Mouse (Mus musculus): Measurements from ENCODE around the gene H60b.
"Not testable (repeated sequence)": the region's sequence is repeated elsewhere in the genome, so short reads cannot be mapped to it uniquely, and the experiment has no call there.

Gene H60b

GRCm38 (mm10) chr10:22163705-22164583, 5.6 kb downstream of the H60b start:
- DNase-seq (ENCODE audit: low read depth in 1 of 2, low spot score in 2 of 2): peak in 1 of 2 experiments; percentile 61

DNA sequence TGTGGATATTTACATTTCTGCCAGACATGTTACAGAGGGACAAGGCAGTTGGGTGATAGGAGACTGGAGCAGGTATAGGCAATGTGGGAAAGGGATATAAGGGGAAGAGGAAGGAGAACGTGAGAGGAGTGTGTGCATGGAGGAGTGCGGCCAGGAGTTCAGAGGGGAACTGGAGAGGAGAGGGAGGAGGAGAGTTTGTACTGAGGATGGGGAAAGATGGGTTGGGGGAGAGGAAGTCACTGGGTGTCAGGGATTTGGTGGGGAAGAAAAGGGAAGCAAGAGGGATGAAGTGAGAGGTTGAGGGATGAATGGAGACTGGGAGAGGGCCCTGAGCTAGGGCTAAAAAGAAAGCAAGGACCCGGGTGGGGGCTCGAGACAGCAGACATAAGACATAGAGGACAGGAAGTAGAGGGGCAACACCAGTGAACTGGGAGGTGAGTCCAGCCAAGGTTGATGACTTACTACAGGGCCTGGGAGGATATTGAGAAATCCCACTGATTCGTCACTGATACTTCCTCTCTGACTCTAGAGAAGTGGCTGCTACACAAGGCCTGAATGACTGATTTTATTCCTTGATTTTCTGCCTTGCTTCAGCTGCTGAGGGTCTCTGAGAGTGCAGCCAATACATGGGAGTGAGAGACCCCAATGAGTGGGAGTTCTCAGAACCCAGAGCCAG, 7.1 kb downstream of the H60b start:
- DNase-seq (ENCODE audit: low read depth in 1 of 2, low spot score in 2 of 2): peak in 1 of 2 experiments; percentile 15

DNA sequence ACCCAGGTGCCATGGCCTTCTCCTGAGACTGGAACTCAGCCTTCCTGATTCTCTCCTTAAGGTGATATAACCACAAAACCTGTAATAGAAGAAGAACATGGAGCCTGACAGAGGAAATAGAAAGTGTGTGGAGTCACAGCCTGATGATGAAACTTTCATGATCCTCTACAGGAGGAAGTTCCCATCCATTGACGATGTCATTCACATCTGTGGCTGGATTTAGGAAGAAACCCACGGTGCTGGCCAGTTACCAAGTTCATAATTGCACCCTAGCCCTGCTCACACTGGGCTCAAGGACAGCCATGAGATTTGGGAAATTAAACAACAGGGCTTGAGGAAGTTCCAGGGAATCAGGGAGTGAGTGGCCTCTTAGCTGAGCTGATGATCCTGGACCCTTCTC, 7.6 kb downstream of the H60b start:
- DNase-seq (ENCODE audit: low read depth in 1 of 2, low spot score in 2 of 2): peak in 1 of 2 experiments; percentile 33

GRCm38 (mm10) chr10:22167061-22167460, 8.7 kb downstream of the H60b start:
- DNase-seq (ENCODE audit: low read depth in 1 of 2, low spot score in 2 of 2): not testable (repeated sequence)

- DNase-seq (ENCODE audit: low read depth in 1 of 2, low spot score in 2 of 2): not testable (repeated sequence)
Measured at GRCm38 (mm10) chr10:22169116-22169515, 10.7 kb downstream of the H60b start.

DNA sequence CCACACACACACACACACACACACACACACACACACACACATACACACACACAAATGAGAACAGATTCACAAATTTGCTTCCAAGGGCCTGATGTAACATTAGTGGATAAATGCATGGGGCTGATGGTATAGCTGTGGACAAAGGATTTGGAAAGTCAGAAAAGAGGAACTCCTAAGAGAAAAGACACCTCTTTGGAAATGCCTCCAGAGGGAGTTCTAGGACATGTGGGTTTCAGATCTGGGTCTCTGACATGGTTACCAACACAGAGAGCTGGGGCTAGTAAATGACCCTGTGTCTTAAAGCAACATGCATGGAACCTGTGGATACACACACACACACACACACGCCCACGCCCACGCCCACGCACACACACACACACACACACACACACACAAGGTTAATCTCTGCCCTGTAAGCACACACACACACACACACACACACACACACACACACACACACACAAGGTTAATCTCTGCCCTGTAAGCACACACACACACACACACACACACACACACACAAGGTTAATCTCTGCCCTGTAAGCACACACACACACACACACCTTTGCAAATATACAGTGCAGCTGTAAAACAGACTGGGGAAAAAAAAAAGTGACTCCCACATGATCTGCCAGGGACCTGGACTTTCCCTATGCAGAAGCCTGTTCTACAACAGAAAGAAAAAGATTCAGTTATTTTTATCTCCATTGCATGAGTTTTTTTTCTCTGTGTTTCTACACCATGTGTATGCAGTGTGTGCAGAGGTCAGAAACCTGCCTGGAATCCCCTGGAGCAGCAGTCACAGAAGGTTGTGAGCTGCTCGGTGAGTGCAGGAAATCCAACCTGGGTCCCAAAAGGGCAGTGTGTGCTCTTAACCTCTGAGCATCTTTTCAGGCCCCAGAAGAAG, 14.3 kb downstream of the H60b start:
- not testable (repeated sequence) for DNase-seq (ENCODE audit: low read depth in 1 of 2, low spot score in 2 of 2)

DNA sequence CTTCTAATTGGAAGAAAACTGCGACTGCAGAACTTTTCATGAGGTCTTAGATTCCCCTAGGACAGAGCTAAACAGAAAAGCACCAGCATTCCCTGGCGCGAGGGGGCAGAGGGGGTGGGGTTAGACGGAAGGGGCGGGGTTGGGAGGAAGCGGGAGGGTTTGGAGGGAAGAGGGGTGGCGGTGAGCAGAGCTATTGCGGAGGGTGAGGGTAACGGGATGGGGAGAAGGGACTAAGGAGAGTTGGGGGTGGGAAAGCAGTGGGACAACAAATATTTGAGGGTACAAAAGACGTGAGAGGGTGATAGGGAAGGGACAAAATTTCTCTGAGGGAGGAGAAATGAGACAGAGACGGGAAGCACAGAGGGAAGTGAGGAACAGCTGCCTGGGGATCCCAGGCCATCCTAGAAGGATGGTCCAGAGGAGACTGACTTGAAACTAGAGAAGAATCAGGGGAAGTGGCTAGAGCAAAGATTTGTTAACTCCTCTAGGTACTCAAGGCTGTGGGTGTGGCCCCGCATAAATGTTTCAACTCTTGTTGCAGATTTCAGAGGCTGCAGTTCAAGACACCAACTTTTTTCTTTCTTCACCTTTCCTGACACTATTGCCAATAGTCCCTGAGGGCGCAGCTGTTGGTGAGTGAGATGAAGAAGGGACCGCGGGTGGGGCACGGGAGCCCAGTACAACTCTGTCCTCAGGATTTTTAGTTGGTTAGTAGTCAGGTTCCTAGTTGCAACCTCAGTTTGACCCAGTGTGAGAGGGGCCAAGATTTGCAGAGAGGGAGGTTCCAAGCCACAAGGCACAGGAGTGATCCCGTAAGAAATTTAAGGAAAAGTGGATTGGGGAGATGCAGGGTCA, 15.2 kb downstream of the H60b start:
- DNase-seq (ENCODE audit: low read depth in 1 of 2, low spot score in 2 of 2): not testable (repeated sequence)

GRCm38 (mm10) chr10:22174190-22174487, 15.8 kb downstream of the H60b start:
- DNase-seq (ENCODE audit: low read depth in 1 of 2, low spot score in 2 of 2): not testable (repeated sequence)

- DNase-seq (ENCODE audit: low read depth in 1 of 2, low spot score in 2 of 2): not testable (repeated sequence)
Measured at GRCm38 (mm10) chr10:22176515-22176914, 18.1 kb downstream of the H60b start.

GRCm38 (mm10) chr10:22191035-22191434, 32.6 kb downstream of the H60b start:
- not testable (repeated sequence) for DNase-seq (ENCODE audit: low read depth in 1 of 2, low spot score in 2 of 2)

GRCm38 (mm10) chr10:22201352-22201751, 43.0 kb downstream of the H60b start:
- DNase-seq (ENCODE audit: low read depth in 1 of 2, low spot score in 2 of 2): not testable (repeated sequence)

- DNase-seq (ENCODE audit: low read depth in 1 of 2, low spot score in 2 of 2): not testable (repeated sequence)
Measured at GRCm38 (mm10) chr10:22202784-22203583, 44.6 kb downstream of the H60b start.

DNA sequence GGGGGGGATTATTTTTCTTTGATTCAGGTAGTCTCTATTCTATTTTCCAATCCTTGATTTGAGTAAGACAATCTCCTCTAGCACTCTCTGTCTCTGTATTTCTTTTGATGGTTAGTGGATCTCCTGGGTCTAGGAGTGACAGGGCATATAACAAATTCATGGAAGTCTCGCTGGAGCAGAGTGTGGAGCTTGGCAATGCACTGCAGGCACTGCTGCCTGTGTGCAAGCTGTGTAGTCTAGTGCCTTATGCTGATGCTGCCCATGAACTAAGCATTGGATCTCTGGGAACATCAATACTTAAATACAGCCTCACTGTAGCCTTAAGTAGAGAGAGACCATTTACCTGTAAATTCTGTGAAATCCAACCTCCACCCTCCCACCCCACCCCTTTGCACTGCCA, 48.1 kb downstream of the H60b start:
- not testable (repeated sequence) for DNase-seq (ENCODE audit: low read depth in 1 of 2, low spot score in 2 of 2)

- DNase-seq (ENCODE audit: low read depth in 1 of 2, low spot score in 2 of 2): peak in 1 of 2 experiments; percentile 23
Measured at GRCm38 (mm10) chr10:22212012-22212696, 53.8 kb downstream of the H60b start.

GRCm38 (mm10) chr10:22223474-22224349, 65.3 kb downstream of the H60b start:
- DNase-seq (ENCODE audit: low read depth in 1 of 2, low spot score in 2 of 2): not testable (repeated sequence)

- no peak for DNase-seq (ENCODE audit: low read depth in 1 of 2, low spot score in 2 of 2)
Measured at GRCm38 (mm10) chr10:22265060-22265459, 106.7 kb downstream of the H60b start.

GRCm38 (mm10) chr10:22270879-22271786, 112.7 kb downstream of the H60b start:
- DNase-seq (ENCODE audit: low read depth in 1 of 2, low spot score in 2 of 2): not testable (repeated sequence)
